Mouse (Mus musculus) midbrain, embryonic 16.5 days (tissue): Measurements from ENCODE around the gene Fam71a. TPM values are rescaled to one million over a fixed set of nuclear protein-coding genes. Genes with fewer than 3 reads are reported as not detected.
"Not testable (repeated sequence)": the region's sequence is repeated elsewhere in the genome, so short reads cannot be mapped to it uniquely, and the experiment has no call there.

ENCODE experiments used
- ATAC-seq: fragments of 200-750 bp; cut with Nextera tagmentation; 2 replicates; pipeline ENCODE4 v1.8.0; 2017; ENCODE audit warnings: moderate TSS enrichment
- H3K27ac ChIP-seq: fragments of 300-500 bp; sonication (generic); 2 replicates; pipeline ENCODE4 v1.5.1; 2014; ENCODE audit warnings: mild to moderate bottlenecking, low read length, mixed read lengths
- H3K27me3 ChIP-seq: fragments of 300-500 bp; sonication (generic); 2 replicates; pipeline ENCODE4 v1.6.1; 2014; ENCODE audit warnings: low read depth, low read length, mixed read lengths; ENCODE audit not compliant: control insufficient read depth, insufficient read depth
- H3K36me3 ChIP-seq: fragments of 300-500 bp; sonication (generic); 2 replicates; pipeline ENCODE4 v1.6.1; 2014; ENCODE audit warnings: mild to moderate bottlenecking, low read length, moderate library complexity, mixed read lengths; ENCODE audit not compliant: control insufficient read depth, insufficient read depth
- H3K4me1 ChIP-seq: fragments of 300-500 bp; sonication (generic); 2 replicates; pipeline ENCODE4 v1.6.1; 2014; ENCODE audit warnings: mild to moderate bottlenecking, low read length, mixed read lengths; ENCODE audit not compliant: control insufficient read depth, insufficient read depth
- H3K4me2 ChIP-seq: fragments of 300-500 bp; sonication (generic); 2 replicates; pipeline ENCODE4 v1.6.1; 2014; ENCODE audit warnings: mild to moderate bottlenecking, low read length, mixed read lengths
- H3K4me3 ChIP-seq: fragments of 300-500 bp; sonication (generic); 2 replicates; pipeline ENCODE4 v1.5.1; 2014; ENCODE audit warnings: low read depth, mild to moderate bottlenecking, low read length, moderate library complexity, mixed read lengths
- H3K9ac ChIP-seq: fragments of 300-500 bp; sonication (generic); 2 replicates; pipeline ENCODE4 v1.6.1; 2014; ENCODE audit warnings: low read depth, low read length, mixed read lengths
- H3K9me3 ChIP-seq: fragments of 300-500 bp; sonication (generic); replicated peaks from 2 replicates; pipeline ENCODE4 v1.6.1; 2014; ENCODE audit warnings: mild to moderate bottlenecking, low read length, mixed read lengths; ENCODE audit not compliant: control insufficient read depth, poor library complexity, severe bottlenecking
- WGBS: fragments of 180-500 bp; shearing (Covaris S2); extraction: QIAGEN DNeasy Blood & Tissue Kit; methylation state at CpG from one replicate; pipeline ENCODE4 v1.1.7; 2014; 5-methylcytosine and 5-hydroxymethylcytosine counted together
- polyA plus RNA-seq: library from polyadenylated mRNA; unstranded; fragments of >200 nt; fragmentation: Nextera tagmentation; extraction: Ambion mirVana; gene quantifications from 2 replicates; pipeline ENCODE4 v1.2.1, GENCODE M21; 2015

Gene Fam71a
- polyA plus RNA-seq, 1 experiment from 2014 or later = not detected

DNA sequence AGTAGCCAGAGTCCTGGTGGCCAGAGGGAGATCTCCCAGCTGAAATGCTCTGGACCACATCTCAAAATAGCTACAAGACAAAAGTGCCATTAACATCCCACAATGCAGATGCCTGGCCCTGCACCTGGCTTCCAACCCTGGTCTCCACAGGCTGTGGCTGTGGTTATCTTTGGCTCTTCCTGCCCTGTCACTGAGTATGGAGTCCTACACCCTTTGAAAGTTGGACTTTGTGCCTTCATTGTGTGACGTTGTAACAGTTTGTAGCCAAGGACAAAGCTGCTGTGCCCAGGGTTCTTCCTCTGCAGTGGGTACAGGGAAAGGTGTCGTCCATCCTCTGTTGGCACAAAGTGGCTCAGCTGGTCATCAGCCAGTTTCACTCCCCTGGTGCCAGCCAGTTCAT, 5.8 kb upstream of the Fam71a start:
- no peak for ATAC-seq
- no peaks in the 10 kb centered on the region for H3K36me3 ChIP-seq
- H3K9ac ChIP-seq = no peak overlapping the region
- H3K4me2 ChIP-seq = no peak overlapping the region
- H3K27me3 ChIP-seq = no peaks in the 10 kb centered on the region
- H3K9me3 ChIP-seq = no peaks in the 10 kb centered on the region
- WGBS = 81% methylated on average over 2 of the region's 2 CpGs
- no peak overlapping the region for H3K27ac ChIP-seq
- H3K4me1 ChIP-seq = no peaks in the 10 kb centered on the region; the same call in 1 of the 2 replicates
- H3K4me3 ChIP-seq = no peak overlapping the region

DNA sequence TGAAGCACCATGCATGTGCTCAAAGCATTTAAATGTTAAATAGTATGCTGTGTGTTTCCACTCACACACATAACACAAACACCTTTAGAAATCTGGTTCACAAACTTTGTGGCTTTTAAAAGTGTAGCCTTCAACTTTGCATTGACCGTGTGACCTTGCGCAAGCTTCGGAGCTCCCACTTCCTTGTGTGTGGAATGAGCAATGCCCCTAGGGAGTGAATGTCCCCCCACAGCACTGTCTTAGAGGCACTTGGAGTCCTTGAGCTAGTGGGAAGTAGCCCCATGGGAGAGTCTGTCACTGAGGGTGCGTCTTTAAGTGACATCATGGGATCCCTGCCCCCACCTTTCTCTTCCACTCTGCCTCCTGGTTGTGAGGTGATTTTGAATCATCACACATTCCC, 1.6 kb upstream of the Fam71a start:
- WGBS = 80% methylated on average over 4 of the region's 4 CpGs
- ATAC-seq = no peak

GRCm38 (mm10) chr1:191154314-191154713, 10.3 kb downstream of the Fam71a start:
- ATAC-seq = no peak
- H3K9ac ChIP-seq = no peak overlapping the region
- H3K27me3 ChIP-seq = no peaks in the 10 kb centered on the region
- 69% methylated on average over 3 of the region's 3 CpGs for WGBS
- H3K27ac ChIP-seq = no peak overlapping the region
- no peak overlapping the region for H3K4me3 ChIP-seq
- peaks cover 4% of the 10 kb centered on the region; the same call in 1 of the 2 replicates for H3K9me3 ChIP-seq
- H3K4me1 ChIP-seq = no peaks in the 10 kb centered on the region
- H3K4me2 ChIP-seq = no peak overlapping the region
- H3K36me3 ChIP-seq = no peaks in the 10 kb centered on the region

More for the DNA sequence above, 1.6 kb upstream of the Fam71a start:
- Histone ChIP-seq H3K27ac (no peak overlapping the region), H3K9me3 (no peaks in the 10 kb centered on the region), H3K4me1 (no peaks in the 10 kb centered on the region; the same call in 1 of the 2 replicates), H3K9ac (no peak overlapping the region), H3K4me3 (no peak overlapping the region), H3K36me3 (no peaks in the 10 kb centered on the region), H3K4me2 (no peak overlapping the region), H3K27me3 (no peaks in the 10 kb centered on the region)

DNA sequence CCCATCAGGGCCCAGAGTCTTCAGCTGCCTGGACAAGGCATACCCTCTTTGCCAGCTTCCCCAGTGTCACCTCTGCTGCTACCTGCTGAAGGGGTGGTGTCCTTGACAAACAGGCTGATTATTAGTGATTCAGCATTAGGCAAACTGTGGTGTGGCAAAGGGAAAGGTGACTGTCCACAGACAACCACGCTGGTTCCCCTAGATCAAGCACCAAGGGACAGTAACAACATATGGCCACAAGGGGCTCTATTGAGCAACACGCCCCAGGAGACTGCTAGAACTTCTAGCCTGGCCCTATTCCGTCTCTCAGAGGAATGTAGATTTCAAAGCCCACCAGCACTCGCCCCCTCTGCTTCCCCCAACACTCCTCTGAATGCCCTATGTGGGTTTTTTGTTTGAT, 11.6 kb downstream of the Fam71a start:
- Histone ChIP-seq H3K27me3 (no peaks in the 10 kb centered on the region), H3K9me3 (peaks cover 4% of the 10 kb centered on the region; the same call in 1 of the 2 replicates), H3K36me3 (no peaks in the 10 kb centered on the region), H3K4me2 (no peak overlapping the region), H3K9ac (no peak overlapping the region), H3K4me3 (no peak overlapping the region), H3K4me1 (no peaks in the 10 kb centered on the region), H3K27ac (no peak overlapping the region)
- WGBS = 14% methylated on average over 4 of the region's 4 CpGs
- no peak for ATAC-seq

DNA sequence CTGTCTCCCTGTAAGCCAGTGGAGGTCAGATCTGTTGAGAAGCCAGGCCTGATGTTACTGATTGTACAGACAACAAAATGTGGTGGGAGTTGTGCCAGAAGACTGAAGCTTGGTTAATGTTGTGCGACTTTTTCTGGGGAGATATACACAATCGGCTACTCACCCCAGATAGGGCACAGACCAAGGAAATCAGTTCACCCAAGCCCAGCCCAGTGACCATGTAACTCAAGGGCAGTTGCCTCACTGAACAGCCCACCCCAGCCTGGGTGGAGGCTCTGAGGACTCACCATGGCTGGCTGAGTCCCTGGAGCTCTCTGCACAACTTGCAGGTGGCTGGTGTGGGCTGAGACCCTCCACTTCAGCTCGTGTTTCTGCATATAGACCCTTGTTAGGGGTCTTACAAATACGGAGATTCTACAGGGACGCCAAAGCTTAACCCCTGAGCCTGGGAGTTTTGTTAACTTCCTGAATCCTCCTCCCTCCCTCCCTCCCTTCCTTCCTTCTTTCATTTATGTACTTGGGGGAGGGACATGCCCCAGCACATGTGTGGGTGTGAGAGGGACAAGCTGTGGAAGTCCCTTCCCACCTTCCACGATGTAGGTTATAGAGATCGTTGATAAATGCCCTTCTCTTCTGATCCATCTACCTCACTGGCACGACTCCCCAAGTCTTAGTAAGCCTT, 13.6 kb downstream of the Fam71a start:
- ATAC-seq = no peak
- Histone ChIP-seq H3K9me3 (no peaks in the 10 kb centered on the region), H3K4me3 (no peak overlapping the region), H3K4me2 (no peak overlapping the region), H3K27me3 (no peaks in the 10 kb centered on the region), H3K4me1 (no peaks in the 10 kb centered on the region), H3K9ac (no peak overlapping the region), H3K27ac (no peak overlapping the region), H3K36me3 (no peaks in the 10 kb centered on the region)
- WGBS = 82% methylated on average over 8 of the region's 8 CpGs

DNA sequence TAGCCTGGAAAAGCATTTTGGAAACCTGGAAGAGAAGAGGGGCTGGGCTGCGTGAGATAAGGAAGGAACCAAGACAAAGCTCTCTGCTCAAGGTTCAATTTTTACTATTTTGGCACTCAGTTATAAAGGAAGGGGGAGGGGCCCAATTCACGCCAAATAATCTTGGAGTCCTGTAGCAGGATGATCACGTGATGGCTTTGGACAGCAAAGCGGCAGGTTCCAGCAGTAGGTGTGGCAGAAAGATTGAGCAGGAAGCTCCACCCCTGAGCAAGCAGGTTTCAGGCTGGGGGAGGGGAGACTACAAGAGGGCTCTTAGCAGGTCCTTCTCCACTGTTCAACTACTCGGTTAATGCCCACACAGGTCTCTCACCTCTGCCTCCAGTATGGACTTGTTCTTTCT, 15.1 kb downstream of the Fam71a start:
- not testable (repeated sequence) for ATAC-seq, H3K27ac ChIP-seq, H3K4me2 ChIP-seq, H3K9me3 ChIP-seq, H3K4me1 ChIP-seq, H3K9ac ChIP-seq, H3K4me3 ChIP-seq, H3K36me3 ChIP-seq, H3K27me3 ChIP-seq
- 87% methylated on average over 5 of the region's 5 CpGs for WGBS

GRCm38 (mm10) chr1:191140983-191141382, 23.6 kb downstream of the Fam71a start:
- no peaks in the 10 kb centered on the region for H3K27me3 ChIP-seq
- H3K4me3 ChIP-seq = no peak overlapping the region
- no peaks in the 10 kb centered on the region for H3K36me3 ChIP-seq
- no peaks in the 10 kb centered on the region for H3K9me3 ChIP-seq
- H3K9ac ChIP-seq = no peak overlapping the region
- no peak overlapping the region for H3K4me2 ChIP-seq
- no peak for ATAC-seq
- no peak overlapping the region for H3K27ac ChIP-seq
- WGBS = 87% methylated on average over 8 of the region's 8 CpGs
- H3K4me1 ChIP-seq = no peaks in the 10 kb centered on the region

- 67% methylated on average over 7 of the region's 7 CpGs for WGBS
- no peaks in the 10 kb centered on the region for H3K4me1 ChIP-seq
- no peak overlapping the region for H3K27ac ChIP-seq
- no peak overlapping the region for H3K9ac ChIP-seq
- H3K36me3 ChIP-seq = no peaks in the 10 kb centered on the region
- H3K4me2 ChIP-seq = no peak overlapping the region
- no peak overlapping the region for H3K4me3 ChIP-seq
- no peaks in the 10 kb centered on the region for H3K27me3 ChIP-seq
- ATAC-seq = no peak
- H3K9me3 ChIP-seq = no peaks in the 10 kb centered on the region
These were observed 25.6 kb downstream of the Fam71a start for GRCm38 (mm10) chr1:191138874-191139495.

DNA sequence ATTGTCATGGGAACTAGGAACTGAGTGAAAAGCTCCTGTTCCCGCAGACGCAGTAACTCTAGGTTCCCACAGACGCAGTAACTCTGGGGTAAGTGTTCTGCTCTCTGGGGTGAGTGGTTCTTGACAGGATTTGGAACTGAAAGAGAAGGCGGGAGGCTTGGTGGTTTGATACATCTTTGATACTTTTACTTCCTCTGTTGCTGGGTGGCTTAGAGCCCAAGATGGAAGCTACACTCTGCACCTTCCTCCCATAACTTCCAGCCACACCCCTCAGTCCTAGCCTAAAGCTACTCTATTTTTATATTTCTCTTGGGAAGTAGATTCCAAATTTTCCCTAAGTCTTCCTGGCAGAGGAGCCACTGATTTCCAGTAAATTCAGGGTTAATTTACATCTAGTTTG, 26.2 kb downstream of the Fam71a start:
- Histone ChIP-seq H3K27ac (no peak overlapping the region), H3K27me3 (no peaks in the 10 kb centered on the region), H3K9me3 (no peaks in the 10 kb centered on the region), H3K4me1 (no peaks in the 10 kb centered on the region), H3K36me3 (no peaks in the 10 kb centered on the region), H3K9ac (no peak overlapping the region), H3K4me2 (no peak overlapping the region), H3K4me3 (no peak overlapping the region)
- ATAC-seq = no peak
- 93% methylated on average over 4 of the region's 4 CpGs for WGBS
